Mouse (Mus musculus) cerebellum, adult 2 months (tissue): Measurements from ENCODE around the gene Vill. TPM values are rescaled to one million over a fixed set of nuclear protein-coding genes. Genes with fewer than 3 reads are reported as not detected.
A peak's percentile ranks its signal among the peaks of the same experiment; 100 is the strongest.

Experiments
- DNase-seq, 2 experiments: peaks; one replicate each; pipeline ENCODE4 v3.0.0; 2021
- H3K27ac ChIP-seq: fragments of 200-500 bp; 2 replicates; pipeline ENCODE4 v1.5.1; 2012; ENCODE audit warnings: low read length, control low read depth, inconsistent platforms; ENCODE audit not compliant: insufficient read depth
- H3K27me3 ChIP-seq: fragments of 200-500 bp; 2 replicates; pipeline ENCODE4 v1.6.1; 2012; ENCODE audit warnings: inconsistent platforms, mild to moderate bottlenecking, low read length, moderate library complexity; ENCODE audit not compliant: control insufficient read depth, insufficient read depth
- H3K4me1 ChIP-seq: fragments of 200-500 bp; 2 replicates; pipeline ENCODE4 v1.6.1; 2011; ENCODE audit warnings: low read length; ENCODE audit not compliant: control insufficient read depth, insufficient read depth
- H3K4me3 ChIP-seq: fragments of 200-500 bp; replicated peaks from 2 replicates; pipeline ENCODE3; 2011; ENCODE audit warnings: mild to moderate bottlenecking, low read depth, low read length, control low read depth; ENCODE audit not compliant: insufficient read depth
- CTCF ChIP-seq: fragments of 200-500 bp; IDR thresholded peaks from 2 replicates; pipeline ENCODE4 v1.5.1; 2011; ENCODE audit warnings: low read depth, mild to moderate bottlenecking, control low read depth, low read length, moderate library complexity, borderline replicate concordance; ENCODE audit not compliant: insufficient read depth
- POLR2A ChIP-seq: fragments of 200-500 bp; IDR thresholded peaks from 2 replicates; pipeline ENCODE4 v1.6.1; 2011; ENCODE audit warnings: low read length, control low read depth, borderline replicate concordance; ENCODE audit not compliant: insufficient read depth
- WGBS: fragments of 180-500 bp; shearing (Covaris S2); methylation state at CpG from one replicate; pipeline ENCODE4 v1.1.7; 2018; 5-methylcytosine and 5-hydroxymethylcytosine counted together
- polyA plus RNA-seq: library from polyadenylated mRNA; depleted of rRNA; stranded (reverse); fragments of >200 nt; gene quantifications from 2 replicates; pipeline ENCODE4 v1.2.3, GENCODE M21; 2012

Gene Vill
- polyA plus RNA-seq, 1 experiment: 0.47 TPM

DNA sequence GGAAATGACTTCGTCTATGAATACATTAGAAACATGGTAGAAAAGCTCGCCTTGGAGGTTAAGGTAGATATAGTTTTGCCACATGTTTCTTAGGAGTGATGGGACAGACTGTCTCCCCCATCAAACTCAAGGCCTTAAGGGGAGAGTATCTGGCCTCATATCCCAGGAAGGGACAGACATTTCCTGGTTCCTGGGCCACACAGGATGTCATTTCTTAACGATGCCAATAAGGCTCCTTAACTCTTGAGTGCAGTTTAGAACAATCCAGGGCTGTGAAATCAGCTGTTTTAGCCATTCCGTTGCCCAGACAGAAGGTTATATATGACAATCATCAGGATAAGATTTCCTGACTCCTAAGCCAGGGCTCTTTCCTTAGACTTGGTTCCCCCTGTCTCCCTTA, 21.5 kb upstream of the Vill start:
- DNase-seq: no peak
- Histone ChIP-seq H3K27ac (no peak overlapping the region), H3K4me3 (no peak overlapping the region), H3K27me3 (no peaks in the 10 kb centered on the region), H3K4me1 (no peaks in the 10 kb centered on the region)
- TF ChIP-seq POLR2A: no peak
- TF ChIP-seq CTCF: no peak
- 92% methylated on average over 4 of the region's 4 CpGs for WGBS

- DNase-seq: no peak
- no peak overlapping the region for H3K4me3 ChIP-seq
- no peaks in the 10 kb centered on the region for H3K27me3 ChIP-seq
- H3K27ac ChIP-seq: no peak overlapping the region
- no peaks in the 10 kb centered on the region for H3K4me1 ChIP-seq
- TF ChIP-seq POLR2A (no peak), CTCF (no peak)
- WGBS: 58% methylated on average over 14 of the region's 14 CpGs
Observed at GRCm38 (mm10) chr9:119031772-119032171, 20.8 kb upstream of the Vill start.

- 79% methylated on average over 9 of the region's 9 CpGs for whole genome bisulfite sequencing
- no peak overlapping the region for H3K27ac ChIP-seq
- DNase-seq: no peak
Observed at GRCm38 (mm10) chr9:119032538-119032937, 20.0 kb upstream of the Vill start.

GRCm38 (mm10) chr9:119033111-119033921, 19.3 kb upstream of the Vill start:
- H3K4me3 ChIP-seq: no peak overlapping the region
- H3K4me1 ChIP-seq: no peaks in the 10 kb centered on the region
- no peak for DNase-seq
- H3K27ac ChIP-seq: no peak overlapping the region
- no peaks in the 10 kb centered on the region for H3K27me3 ChIP-seq
- TF ChIP-seq CTCF (no peak), POLR2A (no peak)
- WGBS: 85% methylated on average over 19 of the region's 19 CpGs

More at GRCm38 (mm10) chr9:119032538-119032937, 20.0 kb upstream of the Vill start:
- no peak overlapping the region for H3K4me3 ChIP-seq
- H3K4me1 ChIP-seq: no peaks in the 10 kb centered on the region
- H3K27me3 ChIP-seq: no peaks in the 10 kb centered on the region
- no peak for TF ChIP-seq CTCF
- TF ChIP-seq POLR2A: no peak

DNA sequence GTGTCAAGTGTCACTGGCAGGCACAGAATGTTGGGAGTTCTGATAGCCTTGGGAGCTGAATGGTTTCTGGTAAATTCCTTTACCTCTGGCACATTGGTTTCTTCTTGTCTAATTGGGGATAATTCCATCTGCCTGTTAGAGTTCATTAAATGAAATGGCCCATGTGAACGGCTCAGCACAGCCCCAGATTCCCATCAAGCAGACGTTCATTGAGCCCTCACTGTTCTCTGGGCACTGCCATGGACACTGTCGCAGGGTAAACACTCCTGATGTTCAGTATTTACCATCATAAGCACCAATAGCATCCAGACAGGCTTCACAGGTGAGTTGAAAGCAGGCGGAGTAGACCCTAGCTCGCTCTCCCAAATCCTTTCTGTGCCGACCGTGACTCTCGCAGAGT, 18.5 kb upstream of the Vill start:
- no peak overlapping the region for H3K4me3 ChIP-seq
- no peak overlapping the region for H3K27ac ChIP-seq
- 92% methylated on average over 8 of the region's 8 CpGs for WGBS
- H3K4me1 ChIP-seq: no peaks in the 10 kb centered on the region
- no peak for DNase-seq
- no peaks in the 10 kb centered on the region for H3K27me3 ChIP-seq
- TF ChIP-seq CTCF (no peak), POLR2A (no peak)

DNA sequence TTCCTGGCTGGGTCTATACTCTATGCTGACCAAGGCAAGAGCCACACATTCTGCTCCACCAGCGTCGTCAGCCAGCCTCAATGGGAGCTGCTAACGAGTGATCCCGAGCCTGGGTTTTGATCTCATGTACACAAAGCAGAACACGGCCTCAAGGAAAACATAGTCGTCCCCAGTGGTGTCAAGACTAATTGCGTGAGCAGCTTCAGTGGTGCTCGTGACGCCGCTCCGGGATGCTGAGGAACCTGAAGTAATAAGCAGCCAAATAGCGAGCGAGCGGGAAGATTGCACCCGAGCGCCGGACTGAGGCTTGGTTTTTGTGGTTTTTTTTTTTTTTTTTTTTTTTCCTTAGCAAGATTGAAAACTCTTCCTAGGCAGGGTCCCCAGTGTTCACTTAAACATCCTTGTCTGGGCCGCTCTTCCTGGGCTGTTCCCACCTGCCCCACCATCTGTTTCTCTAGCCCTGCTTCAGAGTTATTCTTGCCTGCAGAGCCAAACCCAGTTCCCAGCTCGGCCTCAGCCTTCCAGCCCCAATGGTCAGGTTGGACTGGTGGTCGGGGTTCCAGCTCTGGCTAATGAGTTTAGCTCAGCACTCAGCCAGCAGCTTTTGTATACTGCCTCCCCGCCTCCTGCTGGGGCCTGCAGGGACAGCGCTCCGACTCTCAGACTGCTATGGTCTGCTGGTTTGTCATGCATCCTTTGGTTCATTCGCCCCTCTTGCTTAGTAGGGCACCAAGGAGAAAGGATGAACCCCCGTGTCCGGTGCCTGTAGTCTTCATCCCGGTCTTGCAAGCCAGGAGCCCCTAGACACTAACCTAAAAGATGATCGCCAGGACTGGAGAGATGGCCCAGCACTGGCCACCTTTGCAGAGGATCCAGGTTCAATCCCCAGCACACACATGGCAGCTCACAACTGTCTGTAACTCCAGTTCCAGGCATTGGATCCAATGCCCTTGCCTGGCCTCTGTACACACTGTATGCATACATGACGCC, 17.6 kb upstream of the Vill start:
- H3K4me3 ChIP-seq: no peak overlapping the region
- 68% methylated on average over 29 of the region's 29 CpGs for WGBS
- TF ChIP-seq POLR2A: no peak
- TF ChIP-seq CTCF: no peak
- no peaks in the 10 kb centered on the region for H3K27me3 ChIP-seq
- H3K27ac ChIP-seq: no peak overlapping the region
- DNase-seq: no peak
- peaks cover under 1% of the 10 kb centered on the region; the same call in 1 of the 2 replicates for H3K4me1 ChIP-seq

GRCm38 (mm10) chr9:119035836-119036235, 16.7 kb upstream of the Vill start:
- no peak overlapping the region for H3K27ac ChIP-seq
- H3K27me3 ChIP-seq: no peaks in the 10 kb centered on the region
- peaks cover 7% of the 10 kb centered on the region; the same call in 1 of the 2 replicates for H3K4me1 ChIP-seq
- no peak overlapping the region for H3K4me3 ChIP-seq
- TF ChIP-seq CTCF (no peak), POLR2A (no peak)
- peak; percentile 21 to 33 for DNase-seq
- 38% methylated on average over 7 of the region's 7 CpGs for WGBS
